Mouse (Mus musculus): ENCODE data around the gene Enho. TPM values are rescaled to one million over a fixed set of nuclear protein-coding genes. Genes with fewer than 3 reads are reported as not detected.

The Enho gene
- total and polyA plus RNA-seq, 3 experiments = 0.17 to 0.59 TPM; not detected in 1

DNA sequence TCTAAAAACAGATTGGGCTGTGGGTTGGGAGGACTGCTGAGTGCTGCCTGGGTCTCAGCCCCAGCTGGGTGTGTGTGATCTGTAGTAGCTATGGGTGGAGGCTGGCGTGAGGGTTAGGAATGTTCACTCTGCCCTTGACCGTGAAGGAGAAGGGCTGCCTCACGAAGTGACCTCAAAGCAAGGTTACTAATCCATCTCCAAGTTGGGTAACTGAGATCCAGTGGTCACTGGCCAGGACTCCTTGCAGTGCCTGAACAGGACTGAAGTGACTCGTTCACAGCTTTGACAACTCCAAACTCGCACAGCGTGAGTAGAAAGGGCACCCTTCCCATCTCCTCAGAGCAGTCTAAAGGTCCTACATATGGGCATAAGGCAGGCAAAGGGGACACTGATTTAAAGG is 38.7 kb upstream of the Enho start:
- Histone ChIP-seq H3K4me1 (ENCODE audit: control insufficient read depth in 1 of 2, insufficient read depth in 2 of 2) (no peaks in the 10 kb centered on the region), H3K27ac (ENCODE audit: insufficient read depth, low read depth) (no peak overlapping the region), H3K4me3 (replicated peaks in 1 of 3; ENCODE audit: low read depth in 2 of 3, low read length in 2 of 3, poor library complexity in 1 of 3) (no peak overlapping the region), H3K36me3 (replicated peaks in 1 of 2; ENCODE audit: control insufficient read depth in 1 of 2, insufficient read depth in 1 of 2, low read length in 1 of 2) (no peaks in the 10 kb centered on the region), H3K9ac (ENCODE audit: insufficient read depth, low read depth) (no peak overlapping the region), H3K27me3 (replicated peaks) (peaks cover 87% of the 10 kb centered on the region), H3K9me3 (replicated peaks; ENCODE audit: low read length) (no peaks in the 10 kb centered on the region), H3K79me2 (replicated peaks; ENCODE audit: control insufficient read depth, extremely low read depth, insufficient read depth, poor library complexity, severe bottlenecking) (no peaks in the 10 kb centered on the region), H3K4me2 (ENCODE audit: insufficient read depth, low read depth, poor library complexity, severe bottlenecking) (no peak overlapping the region)
- no peak for DNase-seq (ENCODE audit: extremely low read depth)
- TF ChIP-seq MAZ (IDR thresholded peaks at IDR 0.05; ENCODE audit: low read depth, low read length) (no peak), TCF12 (IDR thresholded peaks at IDR 0.05; ENCODE audit: low read depth, low read length) (no peak), USF1 (IDR thresholded peaks at IDR 0.05; ENCODE audit: low read depth, low read length) (no peak), CTCF (conservative IDR thresholded peaks at IDR 0.05 in 1 of 2, IDR thresholded peaks at IDR 0.05 in 1 of 2; ENCODE audit: low read depth in 2 of 2, low read length in 2 of 2) (no peak), KAT2A (IDR thresholded peaks at IDR 0.05; ENCODE audit: insufficient replicate concordance, low read length) (no peak), UBTF (IDR thresholded peaks at IDR 0.05; ENCODE audit: low read depth, low read length) (no peak), TBP (conservative IDR thresholded peaks at IDR 0.05; ENCODE audit: low read depth, low read length) (no peak), MAFK (IDR thresholded peaks at IDR 0.05; ENCODE audit: insufficient replicate concordance, low read length) (no peak), ZMIZ1 (IDR thresholded peaks at IDR 0.05; ENCODE audit: low read depth, low read length) (no peak), SIN3A (IDR thresholded peaks at IDR 0.05; ENCODE audit: low read length) (no peak), ZNF384 (IDR thresholded peaks at IDR 0.05; ENCODE audit: low read depth, low read length) (no peak), RCOR1 (conservative IDR thresholded peaks at IDR 0.05; ENCODE audit: low read depth, low read length) (no peak)
- in situ Hi-C loops (cut with MboI; ENCODE audit: low pct_ligation_motif_present, low pct_unique_long_range_greater_than_20kb, low sequenced_read_pairs) (no loop called here), dilution Hi-C loops (cut with MboI; ENCODE audit: extremely low pct_ligation_motif_present, extremely low pct_unique_long_range_greater_than_20kb, low sequenced_read_pairs) (no loop called here)

DNA sequence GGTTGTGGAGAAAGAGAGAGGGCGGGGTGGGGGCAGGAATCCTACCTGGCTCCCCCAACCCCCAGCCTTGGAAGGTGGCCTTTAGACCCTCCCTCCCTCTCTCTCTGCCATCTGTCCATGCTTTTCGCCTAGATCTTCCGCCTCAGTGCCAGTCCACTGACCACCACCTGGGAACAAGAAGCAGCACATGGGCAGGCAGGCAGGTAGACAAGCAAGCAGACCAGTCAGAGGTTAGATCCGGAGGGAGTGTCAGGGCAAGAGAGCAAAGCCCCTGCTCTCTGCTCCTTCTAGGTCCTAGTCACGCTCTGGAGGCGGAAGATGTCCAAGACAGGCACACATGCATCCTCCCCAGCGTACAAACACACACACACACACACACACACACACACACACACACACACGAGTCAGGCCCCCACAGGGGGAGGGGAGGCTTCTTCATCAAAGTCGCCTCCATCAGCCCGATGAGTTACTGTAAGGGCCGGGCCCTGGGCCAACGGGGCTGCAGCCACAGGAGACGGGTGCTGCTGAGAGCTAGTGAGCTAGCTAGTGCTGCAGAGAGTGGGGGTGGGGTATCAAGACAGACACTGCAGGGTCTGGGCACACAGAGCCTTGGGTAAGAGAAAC is 37.0 kb upstream of the Enho start:
- in situ Hi-C loops (cut with MboI; ENCODE audit: low pct_ligation_motif_present, low pct_unique_long_range_greater_than_20kb, low sequenced_read_pairs) (no loop called here), dilution Hi-C loops (cut with MboI; ENCODE audit: extremely low pct_ligation_motif_present, extremely low pct_unique_long_range_greater_than_20kb, low sequenced_read_pairs) (no loop called here)
- Histone ChIP-seq H3K36me3 (replicated peaks in 1 of 2; ENCODE audit: control insufficient read depth in 1 of 2, insufficient read depth in 1 of 2, low read length in 1 of 2) (no peaks in the 10 kb centered on the region), H3K9me3 (replicated peaks; ENCODE audit: low read length) (no peaks in the 10 kb centered on the region), H3K9ac (ENCODE audit: insufficient read depth, low read depth) (no peak overlapping the region), H3K4me1 (ENCODE audit: control insufficient read depth in 1 of 2, insufficient read depth in 2 of 2) (peaks cover 0 to 5% of the 10 kb centered on the region in 2 experiments; a peak in 1 of 4 replicates), H3K4me2 (ENCODE audit: insufficient read depth, low read depth, poor library complexity, severe bottlenecking) (no peak overlapping the region), H3K27me3 (replicated peaks) (peaks cover 96% of the 10 kb centered on the region), H3K79me2 (replicated peaks; ENCODE audit: control insufficient read depth, extremely low read depth, insufficient read depth, poor library complexity, severe bottlenecking) (no peaks in the 10 kb centered on the region), H3K27ac (ENCODE audit: insufficient read depth, low read depth) (no peak overlapping the region), H3K4me3 (replicated peaks in 1 of 3; ENCODE audit: low read depth in 2 of 3, low read length in 2 of 3, poor library complexity in 1 of 3) (no peak overlapping the region)
- no peak for DNase-seq (ENCODE audit: extremely low read depth)
- no peak for TF ChIP-seq SMC3 (IDR thresholded peaks at IDR 0.05; ENCODE audit: low read depth, low read length)
- TF ChIP-seq RCOR1 (conservative IDR thresholded peaks at IDR 0.05; ENCODE audit: low read depth, low read length) = no peak
- TF ChIP-seq POLR2A (IDR thresholded peaks at IDR 0.05; ENCODE audit: low read depth, low read length) = no peak
- no peak for TF ChIP-seq MEF2A (IDR thresholded peaks at IDR 0.05; ENCODE audit: borderline replicate concordance, low read depth, low read length)
- TF ChIP-seq ETS1 (conservative IDR thresholded peaks at IDR 0.05; ENCODE audit: low read depth, low read length) = no peak
- no peak for TF ChIP-seq NELFE (IDR thresholded peaks at IDR 0.05; ENCODE audit: low read depth, low read length)
- no peak for TF ChIP-seq TBP (conservative IDR thresholded peaks at IDR 0.05; ENCODE audit: low read depth, low read length)
- no peak for TF ChIP-seq MXI1 (IDR thresholded peaks at IDR 0.05; ENCODE audit: low read depth, low read length)
- no peak for TF ChIP-seq JUND (conservative IDR thresholded peaks at IDR 0.05; ENCODE audit: low read depth, low read length)
- TF ChIP-seq ZC3H11A (IDR thresholded peaks at IDR 0.05; ENCODE audit: low read depth, low read length) = no peak
- TF ChIP-seq HCFC1 (IDR thresholded peaks at IDR 0.05; ENCODE audit: low read depth, low read length) = no peak
- TF ChIP-seq USF1 (IDR thresholded peaks at IDR 0.05; ENCODE audit: low read depth, low read length) = no peak
